Mouse (Mus musculus) kidney, postnatal 0 days (tissue): ENCODE measurements around the gene Tbrg1. TPM values are rescaled to one million over a fixed set of nuclear protein-coding genes. Genes with fewer than 3 reads are reported as not detected.

Source experiments
- ATAC-seq: fragments of 200-750 bp; cut with Nextera tagmentation; replicated peaks from 2 replicates; pipeline ENCODE4 v1.8.0; 2017; ENCODE audit warnings: low read depth, moderate number of reproducible peaks, moderate TSS enrichment, moderate library complexity; ENCODE audit not compliant: low FRiP score
- DNase-seq: peaks from one replicate; pipeline ENCODE4 v3.0.0-alpha.2; 2016; ENCODE audit warnings: low spot score
- H3K27ac ChIP-seq: fragments of 300-500 bp; sonication (generic); 2 replicates; pipeline ENCODE4 v1.5.1; 2014; ENCODE audit warnings: mild to moderate bottlenecking
- H3K27me3 ChIP-seq: fragments of 300-500 bp; sonication (generic); 2 replicates; pipeline ENCODE4 v1.6.1; 2014; ENCODE audit warnings: low read length, mixed read lengths; ENCODE audit not compliant: insufficient read depth
- H3K36me3 ChIP-seq: fragments of 300-500 bp; sonication (generic); 2 replicates; pipeline ENCODE4 v1.6.1; 2014; ENCODE audit warnings: low read length, mixed read lengths; ENCODE audit not compliant: insufficient read depth
- H3K4me1 ChIP-seq: fragments of 300-500 bp; sonication (generic); replicated peaks from 2 replicates; pipeline ENCODE4 v1.6.1; 2014; ENCODE audit warnings: antibody characterized with exemption, low read length, mixed read lengths; ENCODE audit not compliant: insufficient read depth
- H3K4me2 ChIP-seq: fragments of 300-500 bp; sonication (generic); 2 replicates; pipeline ENCODE4 v1.6.1; 2014; ENCODE audit warnings: mild to moderate bottlenecking, low read length, moderate library complexity, mixed read lengths
- H3K4me3 ChIP-seq: fragments of 300-500 bp; sonication (generic); replicated peaks from 2 replicates; pipeline ENCODE4 v1.5.1; 2014; ENCODE audit warnings: low read depth, low read length
- H3K9ac ChIP-seq: fragments of 300-500 bp; sonication (generic); 2 replicates; pipeline ENCODE4 v1.6.1; 2014; ENCODE audit warnings: low read depth, low read length
- H3K9me3 ChIP-seq: fragments of 300-500 bp; sonication (generic); replicated peaks from 2 replicates; pipeline ENCODE4 v1.6.1; 2016; ENCODE audit warnings: low read length, inconsistent platforms, mixed read lengths
- CTCF ChIP-seq: IDR thresholded peaks from 2 replicates; pipeline ENCODE4 v1.5.1; 2016; ENCODE audit warnings: antibody characterized with exemption, low read depth, mild to moderate bottlenecking, moderate library complexity
- WGBS: fragments of 180-500 bp; shearing (Covaris S2); extraction: QIAGEN DNeasy Blood & Tissue Kit; methylation state at CpG from one replicate; pipeline ENCODE4 v1.1.7; 2014; 5-methylcytosine and 5-hydroxymethylcytosine counted together
- polyA plus RNA-seq: library from polyadenylated mRNA; unstranded; fragments of >200 nt; fragmentation: Nextera tagmentation; extraction: Ambion mirVana; gene quantifications from 2 replicates; pipeline ENCODE4 v1.2.1, GENCODE M21; 2015

The Tbrg1 gene
- polyA plus RNA-seq, 1 experiment from 2014 or later, result 135 TPM

DNA sequence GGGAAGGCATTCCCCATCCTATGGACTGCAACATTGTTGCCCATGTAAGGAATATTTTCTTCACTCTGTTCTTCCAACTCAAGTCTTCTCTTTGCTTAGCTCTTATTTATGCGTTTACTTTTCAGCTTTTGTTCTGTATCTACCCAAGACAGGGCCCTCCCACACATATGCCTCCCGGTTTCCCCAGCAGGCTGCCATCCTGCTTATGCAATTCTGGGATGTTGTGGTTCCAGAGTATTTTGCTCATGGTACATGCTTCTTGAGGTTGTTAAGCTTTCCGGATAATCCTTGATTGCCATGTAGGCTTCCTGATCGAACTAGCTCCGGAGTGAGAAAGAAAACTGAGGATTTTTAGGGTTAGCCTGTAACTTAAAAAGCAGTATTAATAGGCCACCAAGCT, 41.9 kb downstream of the Tbrg1 start:
- Histone ChIP-seq H3K27ac (no peak overlapping the region), H3K4me2 (no peak overlapping the region), H3K4me3 (no peak overlapping the region), H3K9ac (no peak overlapping the region), H3K4me1 (0 out of 2 replicates have a peak, but pooled peaks cover 4% of the 10 kb centered on the region), H3K27me3 (no peaks in the 10 kb centered on the region), H3K9me3 (no peaks in the 10 kb centered on the region), H3K36me3 (no peaks in the 10 kb centered on the region)
- WGBS, result 69% methylated on average over 5 of the region's 5 CpGs
- no peak for ATAC-seq
- TF ChIP-seq CTCF, result no peak
- DNase-seq, result no peak

DNA sequence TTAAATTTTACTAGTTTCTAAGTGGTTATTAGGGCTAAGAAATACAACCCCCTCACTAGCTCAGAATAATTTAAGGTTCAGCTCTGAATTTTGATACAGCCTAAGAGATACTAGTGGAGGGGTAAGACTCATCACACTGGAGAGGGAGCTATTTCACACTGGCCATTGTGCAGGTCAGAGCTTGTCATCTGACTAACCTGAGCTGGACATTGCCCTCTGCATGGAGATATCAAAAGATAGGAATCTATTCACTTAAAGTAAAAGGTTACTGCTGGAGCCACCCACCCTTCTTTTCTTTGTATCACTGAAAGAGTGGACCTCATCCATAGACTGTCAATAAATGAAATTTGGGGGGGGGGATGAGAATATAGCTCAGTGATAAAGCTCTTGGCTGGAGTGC, 42.8 kb downstream of the Tbrg1 start:
- H3K27me3 ChIP-seq, result no peaks in the 10 kb centered on the region
- H3K9me3 ChIP-seq, result no peaks in the 10 kb centered on the region
- TF ChIP-seq CTCF, result no peak
- DNase-seq, result no peak
- ATAC-seq, result peak; percentile 9; the same call in 1 of the 2 replicates
- peak overlapping the region; percentile 58; the same call in 1 of the 2 replicates for H3K4me3 ChIP-seq
- no peak overlapping the region for H3K27ac ChIP-seq
- no peaks in the 10 kb centered on the region for H3K36me3 ChIP-seq
- H3K9ac ChIP-seq, result no peak overlapping the region
- H3K4me1 ChIP-seq, result 0 out of 2 replicates have a peak, but pooled peaks cover 4% of the 10 kb centered on the region
- H3K4me2 ChIP-seq, result peak overlapping the region; percentile 70

DNA sequence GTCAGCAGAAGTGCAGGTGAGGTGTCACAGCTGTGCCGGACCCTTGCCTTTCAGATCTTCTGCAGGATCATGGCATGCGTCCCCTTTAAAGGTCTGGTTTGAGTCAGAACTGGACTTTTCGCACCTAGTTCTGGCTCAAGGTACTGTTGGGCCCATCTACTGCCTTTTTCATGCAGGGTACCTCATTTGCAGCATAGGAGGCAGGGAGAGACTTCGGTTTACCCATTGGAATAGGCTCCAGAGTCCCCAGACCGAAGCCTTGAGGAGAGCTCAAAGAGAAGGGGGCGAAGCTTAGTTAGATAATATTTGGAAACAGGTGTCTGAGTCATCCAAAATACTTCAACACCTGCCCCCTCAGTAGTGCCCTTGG, 43.2 kb downstream of the Tbrg1 start:
- Histone ChIP-seq H3K27ac (no peak overlapping the region; the same call in 1 of the 2 replicates), H3K9ac (peak overlapping the region; percentile 54), H3K4me3 (peak overlapping the region; percentile 58), H3K4me2 (peak overlapping the region; percentile 70), H3K9me3 (no peaks in the 10 kb centered on the region), H3K27me3 (no peaks in the 10 kb centered on the region), H3K36me3 (no peaks in the 10 kb centered on the region), H3K4me1 (0 out of 2 replicates have a peak, but pooled peaks cover 4% of the 10 kb centered on the region)
- ATAC-seq (no peak; the same call in 1 of the 2 replicates), DNase-seq (no peak)
- no peak for TF ChIP-seq CTCF
- 17% methylated on average over 6 of the region's 6 CpGs for WGBS

DNA sequence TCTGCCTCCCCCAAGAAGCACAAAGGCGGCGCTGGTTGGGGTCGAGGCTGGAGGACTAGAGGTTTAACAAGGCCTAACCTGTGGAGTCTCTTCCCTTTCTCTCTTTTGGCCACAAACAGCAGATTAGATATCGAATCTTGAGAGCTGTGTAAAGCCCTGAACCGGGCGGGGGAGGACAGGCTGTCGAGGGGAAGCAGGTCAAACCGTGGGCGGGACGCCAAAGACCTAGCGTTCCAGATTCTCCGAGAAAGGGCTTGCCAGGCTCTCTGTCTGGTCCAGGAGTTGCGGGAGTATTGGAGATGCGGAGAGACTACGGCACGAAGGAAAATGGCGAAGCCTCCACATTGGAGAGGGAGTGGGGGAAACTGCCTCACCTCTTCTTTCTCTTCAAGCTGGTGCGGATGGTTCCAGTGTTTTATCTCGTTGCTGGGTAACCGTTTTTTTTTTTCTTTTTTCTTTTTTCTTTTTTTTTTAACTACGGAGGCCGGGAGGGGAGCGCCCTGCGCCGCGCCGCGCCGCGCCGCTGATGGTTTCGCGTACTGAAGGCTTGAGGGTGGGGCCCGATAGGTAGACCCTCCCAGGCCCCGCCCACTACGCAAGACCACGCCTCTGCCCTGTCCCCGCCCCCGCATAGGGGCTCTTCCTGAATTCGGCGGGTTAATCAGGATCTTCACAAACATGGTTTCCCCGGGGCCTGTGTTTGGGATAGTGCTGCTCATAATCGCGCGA, 43.8 kb downstream of the Tbrg1 start, which contains the start of gene Spa17:
Gene Spa17 (minus strand): TSS at position 541 of the 729 bp plus-strand sequence.
- no peaks in the 10 kb centered on the region for H3K36me3 ChIP-seq
- peak within 1 kb of the TSS; percentile 70 for H3K4me2 ChIP-seq
- H3K27me3 ChIP-seq, result no peaks in the 10 kb centered on the region
- peak; percentile 2; the same call in 1 of the 2 replicates for TF ChIP-seq CTCF
- H3K4me1 ChIP-seq, result 0 out of 2 replicates have a peak, but pooled peaks cover 4% of the 10 kb centered on the region
- ATAC-seq, result peak; percentile 97
- H3K9ac ChIP-seq, result peak within 1 kb of the TSS; percentile 58
- H3K27ac ChIP-seq, result peak within 1 kb of the TSS; percentile 55
- DNase-seq, result peak; percentile 97
- peak within 1 kb of the TSS; percentile 58 for H3K4me3 ChIP-seq
- under 1% methylated on average over 45 of the region's 45 CpGs for WGBS
- H3K9me3 ChIP-seq, result no peaks in the 10 kb centered on the region

DNA sequence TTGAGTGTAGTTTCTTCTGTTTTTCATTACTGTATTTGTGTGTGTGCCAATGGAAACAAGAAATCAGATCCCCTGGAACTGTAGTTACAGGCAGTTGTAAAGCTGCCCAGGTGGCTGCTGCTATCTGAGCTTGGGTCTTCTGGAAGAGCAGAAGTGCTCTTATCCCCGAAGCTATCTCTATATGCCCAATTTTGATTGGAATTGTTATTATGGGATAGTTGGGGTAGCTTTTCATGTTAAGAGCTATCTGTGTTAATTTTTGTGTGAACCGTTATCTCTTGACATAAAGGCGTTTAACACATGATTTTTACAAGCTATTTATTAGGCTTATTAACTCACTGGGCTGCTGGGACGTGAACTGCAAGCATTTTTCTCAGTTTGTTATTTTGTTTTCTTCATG, 47.6 kb downstream of the Tbrg1 start:
- H3K9ac ChIP-seq, result no peak overlapping the region
- no peaks in the 10 kb centered on the region for H3K9me3 ChIP-seq
- no peak overlapping the region for H3K4me3 ChIP-seq
- no peak overlapping the region for H3K4me2 ChIP-seq
- no peak overlapping the region for H3K27ac ChIP-seq
- no peak for TF ChIP-seq CTCF
- ATAC-seq (no peak), DNase-seq (no peak)
- no peaks in the 10 kb centered on the region for H3K36me3 ChIP-seq
- WGBS, result 57% methylated on average over 4 of the region's 4 CpGs
- H3K4me1 ChIP-seq, result 0 out of 2 replicates have a peak, but pooled peaks cover 4% of the 10 kb centered on the region
- H3K27me3 ChIP-seq, result no peaks in the 10 kb centered on the region

DNA sequence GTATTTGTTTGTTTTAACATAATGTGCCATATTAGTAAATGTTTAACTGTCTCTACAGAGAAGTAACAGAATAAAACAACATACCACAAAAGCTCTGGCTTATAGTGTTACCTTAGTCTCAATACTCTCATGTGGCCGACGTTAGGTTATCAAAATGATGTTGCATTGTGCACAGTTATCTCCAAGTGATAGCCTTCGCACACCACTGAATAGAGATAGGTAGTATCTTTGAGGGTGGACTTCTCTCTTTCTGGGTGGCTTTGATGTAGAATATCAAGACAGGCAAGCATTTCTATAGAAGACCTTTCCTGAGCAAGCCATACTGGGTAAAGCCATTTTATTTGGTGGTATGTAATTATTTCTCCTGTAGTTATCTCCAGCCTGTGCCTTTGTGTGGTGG, 52.0 kb downstream of the Tbrg1 start:
- Histone ChIP-seq H3K9me3 (no peaks in the 10 kb centered on the region), H3K36me3 (no peaks in the 10 kb centered on the region), H3K4me3 (no peak overlapping the region), H3K4me2 (no peak overlapping the region), H3K27ac (no peak overlapping the region), H3K4me1 (no peaks in the 10 kb centered on the region), H3K9ac (no peak overlapping the region), H3K27me3 (no peaks in the 10 kb centered on the region)
- no peak for TF ChIP-seq CTCF
- WGBS, result 97% methylated on average over 3 of the region's 3 CpGs
- DNase-seq (no peak), ATAC-seq (no peak)
